Mouse (Mus musculus) liver, adult 2 months (tissue): Measurements from ENCODE around the gene Tmprss6. TPM values are rescaled to one million over a fixed set of nuclear protein-coding genes. Genes with fewer than 3 reads are reported as not detected.

Source experiments
- DNase-seq: peaks from one replicate; pipeline ENCODE4 v3.0.0-alpha.2; 2011; ENCODE audit warnings: low read depth, low spot score; ENCODE audit errors: extremely low read depth
- H3K27ac ChIP-seq: fragments of 200-500 bp; replicated peaks from 2 replicates; pipeline ENCODE4 v1.5.1; 2012; ENCODE audit warnings: low read depth, mild to moderate bottlenecking, control low read depth, inconsistent platforms, low read length; ENCODE audit not compliant: insufficient read depth
- H3K27me3 ChIP-seq: fragments of 200-500 bp; 2 replicates; pipeline ENCODE4 v1.6.1; 2012; ENCODE audit warnings: mild to moderate bottlenecking, moderate library complexity, low read length, inconsistent platforms; ENCODE audit not compliant: control insufficient read depth, insufficient read depth
- H3K36me3 ChIP-seq: fragments of 200-500 bp; 2 replicates; pipeline ENCODE4 v1.6.1; 2012; ENCODE audit warnings: low read length, inconsistent platforms; ENCODE audit not compliant: control insufficient read depth, insufficient read depth
- H3K4me1 ChIP-seq: fragments of 200-500 bp; 2 replicates; pipeline ENCODE4 v1.6.1; 2011; ENCODE audit warnings: low read length; ENCODE audit not compliant: control insufficient read depth, insufficient read depth
- H3K4me3 ChIP-seq: fragments of 200-500 bp; 2 replicates; pipeline ENCODE4 v1.5.1; 2011; ENCODE audit warnings: low read depth, mild to moderate bottlenecking, control low read depth, low read length, moderate library complexity; ENCODE audit not compliant: insufficient read depth
- H3K79me2 ChIP-seq: fragments of 200-500 bp; 2 replicates; pipeline ENCODE4 v1.6.1; 2012; ENCODE audit warnings: inconsistent platforms, mild to moderate bottlenecking, low read length, moderate library complexity; ENCODE audit not compliant: control insufficient read depth, insufficient read depth
- H3K9ac ChIP-seq: fragments of 200-500 bp; 2 replicates; pipeline ENCODE4 v1.6.1; 2012; ENCODE audit warnings: low read depth, mild to moderate bottlenecking, control low read depth, inconsistent platforms, low read length
- CTCF ChIP-seq: fragments of 200-500 bp; IDR thresholded peaks from 2 replicates; pipeline ENCODE4 v1.5.1; 2011; ENCODE audit warnings: low read depth, low read length, control low read depth
- POLR2A ChIP-seq: fragments of 200-500 bp; IDR thresholded peaks from 2 replicates; pipeline ENCODE4 v1.6.1; 2011; ENCODE audit warnings: low read length, control low read depth; ENCODE audit not compliant: insufficient read depth; ENCODE audit errors: extremely low read depth
- WGBS: fragments of 180-500 bp; shearing (Covaris S2); methylation state at CpG from one replicate; pipeline ENCODE4 v1.1.7; 2018; 5-methylcytosine and 5-hydroxymethylcytosine counted together
- polyA plus RNA-seq: library from polyadenylated mRNA; depleted of rRNA; stranded (reverse); fragments of >200 nt; gene quantifications from 2 replicates; pipeline ENCODE4 v1.2.3, GENCODE M21; 2012
- total RNA-seq: library from RNA; depleted of rRNA; stranded (reverse); fragments of >200 nt; gene quantifications from 2 replicates; pipeline ENCODE4 v1.2.3, GENCODE M21; 2014

Gene Tmprss6
- total and polyA plus RNA-seq, 2 experiments = 188 to 514 TPM

DNA sequence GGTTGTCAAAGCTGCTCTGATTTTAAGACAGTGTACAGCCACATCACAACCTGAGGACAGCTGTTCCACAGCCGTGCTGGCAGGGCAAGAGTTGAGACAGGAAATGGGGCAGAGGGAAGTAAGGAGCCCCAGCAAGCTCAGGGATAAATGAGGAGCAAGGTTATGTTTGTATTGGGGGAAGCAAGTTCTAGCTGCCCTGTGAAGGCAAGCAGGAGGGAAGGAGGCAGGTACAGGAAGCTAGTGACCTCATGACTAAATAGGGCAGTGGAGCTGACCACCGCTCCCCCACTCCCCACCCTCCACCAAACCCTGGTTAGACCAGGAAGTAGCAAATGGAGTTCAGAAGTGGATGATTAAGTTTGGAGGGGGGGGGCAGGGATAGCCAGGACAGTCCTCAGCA, 12.6 kb upstream of the Tmprss6 start:
- H3K27ac ChIP-seq = no peak overlapping the region
- no peak for DNase-seq
- TF ChIP-seq CTCF = no peak
- no peak for TF ChIP-seq POLR2A
- H3K79me2 ChIP-seq = no peaks in the 10 kb centered on the region
- H3K4me1 ChIP-seq = no peaks in the 10 kb centered on the region
- H3K36me3 ChIP-seq = no peaks in the 10 kb centered on the region
- no peak overlapping the region for H3K9ac ChIP-seq
- 61% methylated on average over 2 of the region's 2 CpGs for WGBS
- H3K4me3 ChIP-seq = no peak overlapping the region
- no peaks in the 10 kb centered on the region for H3K27me3 ChIP-seq

DNA sequence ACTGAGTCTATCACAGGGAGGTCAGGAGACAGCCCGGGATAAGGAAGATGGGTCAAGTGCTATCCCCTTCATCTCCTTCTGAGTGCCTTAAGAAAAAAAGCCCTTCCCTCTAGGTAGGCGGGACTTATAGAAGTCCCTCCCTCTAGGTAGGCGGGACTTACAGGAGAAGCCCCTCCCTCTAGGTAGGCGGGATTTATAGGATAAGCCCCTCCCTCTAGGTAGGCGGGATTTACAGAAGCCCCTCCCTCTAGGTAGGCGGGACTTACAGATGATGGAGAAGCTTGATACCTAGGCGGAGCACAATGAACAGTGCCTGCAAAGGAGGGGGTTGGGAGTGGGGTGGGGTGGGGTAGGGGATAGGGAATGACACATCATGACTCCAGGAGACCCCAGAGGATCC, 11.7 kb upstream of the Tmprss6 start:
- no peaks in the 10 kb centered on the region for H3K36me3 ChIP-seq
- 69% methylated on average over 7 of the region's 7 CpGs for WGBS
- H3K9ac ChIP-seq = no peak overlapping the region
- H3K79me2 ChIP-seq = no peaks in the 10 kb centered on the region
- H3K4me3 ChIP-seq = no peak overlapping the region
- no peaks in the 10 kb centered on the region for H3K27me3 ChIP-seq
- no peak overlapping the region for H3K27ac ChIP-seq
- DNase-seq = no peak
- no peaks in the 10 kb centered on the region for H3K4me1 ChIP-seq
- TF ChIP-seq POLR2A (no peak), CTCF (no peak)

- H3K27ac ChIP-seq = no peak overlapping the region
- no peaks in the 10 kb centered on the region for H3K36me3 ChIP-seq
- TF ChIP-seq CTCF (no peak), POLR2A (no peak)
- no peak overlapping the region for H3K9ac ChIP-seq
- no peak for DNase-seq
- no peak overlapping the region for H3K4me3 ChIP-seq
- H3K79me2 ChIP-seq = no peaks in the 10 kb centered on the region
- no peaks in the 10 kb centered on the region for H3K27me3 ChIP-seq
- H3K4me1 ChIP-seq = no peaks in the 10 kb centered on the region
- 93% methylated on average over 5 of the region's 5 CpGs for WGBS
Observed at GRCm38 (mm10) chr15:78479470-78479869, 11.0 kb upstream of the Tmprss6 start.

- Histone ChIP-seq H3K79me2 (no peaks in the 10 kb centered on the region), H3K27me3 (no peaks in the 10 kb centered on the region), H3K4me1 (peaks cover 2% of the 10 kb centered on the region; the same call in 1 of the 2 replicates), H3K27ac (no peak overlapping the region), H3K36me3 (no peaks in the 10 kb centered on the region), H3K9ac (no peak overlapping the region), H3K4me3 (no peak overlapping the region)
- DNase-seq = no peak
- 87% methylated on average over 4 of the region's 4 CpGs for WGBS
- no peak for TF ChIP-seq CTCF
- no peak for TF ChIP-seq POLR2A
Observed at GRCm38 (mm10) chr15:78478073-78478472, 9.6 kb upstream of the Tmprss6 start.

DNA sequence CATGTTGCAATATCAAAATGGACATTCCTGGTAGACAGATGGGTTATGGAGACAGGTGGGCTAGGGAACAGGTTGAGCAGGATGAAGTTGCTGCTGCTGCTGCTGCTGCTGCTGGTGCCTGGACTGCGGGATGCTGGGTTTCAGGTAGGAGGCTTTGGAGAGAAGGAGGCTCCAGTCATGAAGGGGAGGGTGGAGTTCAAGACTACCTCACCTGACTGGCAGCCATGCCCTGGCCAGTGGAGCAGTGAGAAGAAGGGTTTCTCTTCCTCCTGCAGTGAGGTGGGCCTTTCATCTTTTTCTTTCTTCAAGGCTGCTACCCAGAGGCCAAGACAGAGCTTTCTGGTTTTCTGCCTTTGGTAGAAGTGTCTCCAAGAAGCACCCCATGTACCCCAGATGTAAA, 8.4 kb upstream of the Tmprss6 start:
- Histone ChIP-seq H3K27me3 (no peaks in the 10 kb centered on the region), H3K79me2 (no peaks in the 10 kb centered on the region), H3K27ac (no peak overlapping the region), H3K4me3 (no peak overlapping the region), H3K9ac (no peak overlapping the region), H3K4me1 (peaks cover 8% of the 10 kb centered on the region), H3K36me3 (no peaks in the 10 kb centered on the region)
- no peak for TF ChIP-seq CTCF
- TF ChIP-seq POLR2A = no peak
- no peak for DNase-seq
- WGBS = 100% methylated on average over 1 of the region's 1 CpGs

GRCm38 (mm10) chr15:78475604-78476031, 7.2 kb upstream of the Tmprss6 start:
- no peak overlapping the region for H3K27ac ChIP-seq
- no peak for TF ChIP-seq CTCF
- no peak for TF ChIP-seq POLR2A

More at GRCm38 (mm10) chr15:78475604-78476031, 7.2 kb upstream of the Tmprss6 start:
- DNase-seq = peak; percentile 48
- Histone ChIP-seq H3K9ac (no peak overlapping the region), H3K79me2 (no peaks in the 10 kb centered on the region), H3K4me1 (peaks cover 15% of the 10 kb centered on the region), H3K36me3 (no peaks in the 10 kb centered on the region), H3K27me3 (no peaks in the 10 kb centered on the region), H3K4me3 (no peak overlapping the region)
- 58% methylated on average over 3 of the region's 3 CpGs for WGBS
